Mouse (Mus musculus) splenic B cell, adult 2 months (primary cell): ENCODE results near the gene Uvrag.

Source experiments
- DNase-seq: peaks from one replicate; pipeline ENCODE4 v3.0.0-alpha.2; 2011; ENCODE audit warnings: low read depth, low spot score
- H3K27me3 ChIP-seq: 2 replicates; pipeline ENCODE4 v1.6.1; 2012; ENCODE audit warnings: mild to moderate bottlenecking, low read length, moderate library complexity, mixed read lengths; ENCODE audit not compliant: control insufficient read depth, poor library complexity, insufficient read depth, severe bottlenecking
- H3K36me3 ChIP-seq: 2 replicates; pipeline ENCODE4 v1.6.1; 2012; ENCODE audit warnings: mild to moderate bottlenecking, low read length, moderate library complexity, mixed read lengths; ENCODE audit not compliant: control insufficient read depth, poor library complexity, insufficient read depth, severe bottlenecking

Gene Uvrag

GRCm38 (mm10) chr7:98840771-98841170 lies 300.2 kb downstream of the Uvrag start:
- no peaks in the 10 kb centered on the region for H3K27me3 ChIP-seq
- no peaks in the 10 kb centered on the region for H3K36me3 ChIP-seq
- DNase-seq: no peak

GRCm38 (mm10) chr7:98839312-98839711 lies 301.6 kb downstream of the Uvrag start:
- no peak for DNase-seq
- no peaks in the 10 kb centered on the region for H3K36me3 ChIP-seq
- H3K27me3 ChIP-seq: no peaks in the 10 kb centered on the region

- Histone ChIP-seq H3K36me3 (no peaks in the 10 kb centered on the region), H3K27me3 (no peaks in the 10 kb centered on the region)
- DNase-seq: peak; percentile 40
These were observed 302.2 kb downstream of the Uvrag start for GRCm38 (mm10) chr7:98838729-98839141.

GRCm38 (mm10) chr7:98837901-98838300 lies 303.0 kb downstream of the Uvrag start:
- peak; percentile 63 for DNase-seq
- H3K36me3 ChIP-seq: no peaks in the 10 kb centered on the region
- no peaks in the 10 kb centered on the region for H3K27me3 ChIP-seq

GRCm38 (mm10) chr7:98836646-98837045 lies 304.3 kb downstream of the Uvrag start:
- H3K27me3 ChIP-seq: no peaks in the 10 kb centered on the region
- H3K36me3 ChIP-seq: no peaks in the 10 kb centered on the region
- peak; percentile 75 for DNase-seq

GRCm38 (mm10) chr7:98835519-98836441 lies 305.2 kb downstream of the Uvrag start:
- H3K36me3 ChIP-seq: no peaks in the 10 kb centered on the region
- no peak for DNase-seq
- no peaks in the 10 kb centered on the region for H3K27me3 ChIP-seq
